Mouse (Mus musculus) intestine, postnatal 0 days (tissue): ENCODE data around the gene Vsig10l. TPM values are rescaled to one million over a fixed set of nuclear protein-coding genes. Genes with fewer than 3 reads are reported as not detected.
A peak's percentile ranks its signal among the peaks of the same experiment; 100 is the strongest.

ENCODE experiments used
- ATAC-seq: fragments of 200-750 bp; cut with Nextera tagmentation; 2 replicates; pipeline ENCODE4 v1.8.0; 2017; ENCODE audit warnings: mild to moderate bottlenecking, moderate TSS enrichment, moderate library complexity
- H3K27ac ChIP-seq: fragments of 300-500 bp; sonication (generic); 2 replicates; pipeline ENCODE4 v1.5.1; 2014; ENCODE audit warnings: mild to moderate bottlenecking, low read depth, low read length, moderate library complexity
- H3K27me3 ChIP-seq: fragments of 300-500 bp; sonication (generic); replicated peaks from 2 replicates; pipeline ENCODE4 v1.6.1; 2014; ENCODE audit warnings: low read length, mixed read lengths; ENCODE audit not compliant: control insufficient read depth, insufficient read depth
- H3K36me3 ChIP-seq: fragments of 300-500 bp; sonication (generic); 2 replicates; pipeline ENCODE4 v1.6.1; 2014; ENCODE audit warnings: mild to moderate bottlenecking, moderate library complexity; ENCODE audit not compliant: control insufficient read depth, insufficient read depth
- H3K4me1 ChIP-seq: fragments of 300-500 bp; sonication (generic); replicated peaks from 2 replicates; pipeline ENCODE4 v1.6.1; 2014; ENCODE audit warnings: antibody characterized with exemption, low read length, mixed read lengths; ENCODE audit not compliant: control insufficient read depth, insufficient read depth
- H3K4me2 ChIP-seq: fragments of 300-500 bp; sonication (generic); replicated peaks from 2 replicates; pipeline ENCODE4 v1.6.1; 2014; ENCODE audit warnings: low read depth, mild to moderate bottlenecking, moderate library complexity
- H3K4me3 ChIP-seq: fragments of 300-500 bp; sonication (generic); 2 replicates; pipeline ENCODE4 v1.5.1; 2014; ENCODE audit warnings: low read depth, low read length
- H3K9ac ChIP-seq: fragments of 300-500 bp; sonication (generic); 2 replicates; pipeline ENCODE4 v1.6.1; 2014; ENCODE audit warnings: mild to moderate bottlenecking, low read depth, low read length
- H3K9me3 ChIP-seq: fragments of 300-500 bp; sonication (generic); 2 replicates; pipeline ENCODE4 v1.6.1; 2016; ENCODE audit warnings: mixed run types; ENCODE audit not compliant: control insufficient read depth
- CTCF ChIP-seq: sonication (generic); IDR thresholded peaks from 2 replicates; pipeline ENCODE4 v1.5.1; 2016; ENCODE audit warnings: low read depth, mild to moderate bottlenecking, control low read depth, antibody characterized with exemption, moderate library complexity
- WGBS: fragments of 180-500 bp; shearing (Covaris S2); extraction: QIAGEN DNeasy Blood & Tissue Kit; methylation state at CpG from one replicate; pipeline ENCODE4 v1.1.7; 2014; 5-methylcytosine and 5-hydroxymethylcytosine counted together
- polyA plus RNA-seq: library from polyadenylated mRNA; unstranded; fragments of >200 nt; fragmentation: Nextera tagmentation; extraction: Ambion mirVana; gene quantifications from 2 replicates; pipeline ENCODE4 v1.2.1, GENCODE M21; 2015

Gene Vsig10l
- polyA plus RNA-seq, 1 experiment from 2014 or later: 5.3 TPM

DNA sequence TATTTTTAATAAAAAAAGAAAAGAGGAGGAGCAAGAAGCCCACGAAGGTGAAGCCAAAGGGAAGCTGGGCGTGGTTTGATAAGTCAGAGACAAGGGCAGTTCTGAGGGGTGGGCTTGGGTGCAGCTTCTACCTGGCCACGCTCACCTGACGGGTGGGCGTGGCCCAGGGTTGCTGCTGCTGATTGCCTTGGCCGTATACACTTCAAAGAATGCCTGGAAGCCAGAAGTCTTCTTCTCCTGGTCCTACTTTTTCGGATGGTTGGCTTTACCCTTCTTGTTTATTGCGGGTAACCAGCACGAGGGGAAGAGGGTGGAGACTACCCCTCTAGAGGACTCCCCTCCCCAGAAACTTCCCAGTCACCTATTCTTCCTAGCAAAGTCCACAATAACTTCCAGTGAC lies 20.3 kb upstream of the Vsig10l start:
- WGBS: 5% methylated on average over 9 of the region's 9 CpGs
- Histone ChIP-seq H3K4me3 (peak overlapping the region; percentile 49), H3K36me3 (no peaks in the 10 kb centered on the region), H3K9ac (peak overlapping the region; percentile 45), H3K27me3 (no peaks in the 10 kb centered on the region), H3K9me3 (no peaks in the 10 kb centered on the region), H3K4me1 (peaks cover 4% of the 10 kb centered on the region), H3K27ac (peak overlapping the region; percentile 98), H3K4me2 (peak overlapping the region; percentile 82)
- no peak for ATAC-seq
- TF ChIP-seq CTCF: no peak

DNA sequence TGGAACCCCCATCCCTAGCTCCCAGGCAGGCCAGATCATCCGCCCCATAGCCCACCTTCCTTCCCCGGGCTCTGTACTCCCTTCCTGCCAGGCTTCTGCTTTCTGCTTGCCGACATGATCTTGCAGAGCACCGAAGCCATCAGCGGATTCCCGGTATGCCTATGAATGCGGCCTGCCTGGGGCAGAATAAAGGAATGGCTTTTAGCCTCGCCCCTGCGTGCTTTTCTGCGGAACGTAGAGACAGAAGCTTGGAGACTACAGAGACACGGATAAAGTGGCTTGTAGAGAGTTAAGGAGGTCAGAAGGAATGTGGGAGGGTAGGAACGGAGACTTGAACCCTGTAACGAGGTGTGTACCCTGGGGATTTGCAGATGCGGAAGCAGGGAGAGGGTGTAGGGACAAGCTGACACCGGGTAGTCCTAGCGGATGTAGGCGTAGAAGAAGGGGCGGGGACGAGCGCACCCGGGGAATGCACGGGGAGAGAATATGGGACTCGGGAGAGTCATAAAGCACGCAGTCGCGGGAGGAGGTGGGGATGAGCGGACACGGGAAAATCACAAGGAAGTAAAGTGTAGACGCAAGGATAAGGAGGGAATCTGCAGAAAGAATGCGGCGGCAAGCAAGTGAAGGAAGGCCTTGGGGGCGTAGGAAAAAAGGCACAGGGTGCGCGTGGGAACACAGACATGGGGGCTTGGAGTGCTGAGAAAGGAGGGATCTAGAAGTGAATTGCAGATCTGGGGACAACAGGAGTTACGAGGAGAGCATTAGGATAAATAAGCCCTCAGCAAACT lies 19.6 kb upstream of the Vsig10l start:
- Histone ChIP-seq H3K27ac (peak overlapping the region; percentile 98), H3K36me3 (no peaks in the 10 kb centered on the region), H3K4me2 (peak overlapping the region; percentile 82), H3K4me3 (peak overlapping the region; percentile 49), H3K4me1 (peaks cover 4% of the 10 kb centered on the region), H3K9ac (peak overlapping the region; percentile 45), H3K9me3 (no peaks in the 10 kb centered on the region), H3K27me3 (no peaks in the 10 kb centered on the region)
- TF ChIP-seq CTCF: 0 out of 2 replicates have a peak, but pooled peaks have one; percentile 10
- ATAC-seq: peak; percentile 93
- WGBS: under 1% methylated on average over 36 of the region's 36 CpGs

DNA sequence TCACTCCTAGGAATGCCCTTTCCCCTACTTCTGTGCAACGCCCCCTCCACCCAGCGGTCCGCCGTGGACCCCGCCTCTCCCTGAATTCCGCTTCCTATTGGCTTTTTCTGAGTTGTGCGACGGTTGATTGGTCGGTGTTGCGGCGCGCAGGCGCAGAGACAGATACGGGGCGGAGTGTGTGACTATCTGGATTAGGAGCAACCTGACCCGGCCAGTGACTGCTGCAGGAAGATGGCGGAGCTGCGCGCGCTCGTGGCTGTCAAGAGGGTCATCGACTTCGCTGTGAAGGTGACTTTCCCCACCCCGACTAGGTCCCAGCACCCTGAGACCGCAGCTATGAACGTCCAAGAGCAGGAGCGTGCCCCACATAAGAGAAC lies 19.0 kb upstream of the Vsig10l start, which contains the start of the genes Etfb and Gm45233:
TSS of gene Etfb (plus strand) at position 167 of the 377 bp plus-strand sequence.
TSS of gene Gm45233 (plus strand) at position 212 of the 377 bp plus-strand sequence.
- no peak; the same call in 1 of the 2 replicates for TF ChIP-seq CTCF
- under 1% methylated on average over 27 of the region's 27 CpGs for WGBS
- H3K4me3 ChIP-seq: peak within 1 kb of the TSS; percentile 49
- peak within 1 kb of the TSS; percentile 53 for H3K9ac ChIP-seq
- peaks cover 4% of the 10 kb centered on the region for H3K4me1 ChIP-seq
- H3K27ac ChIP-seq: peak within 1 kb of the TSS; percentile 98
- peak; percentile 98 for ATAC-seq
- H3K4me2 ChIP-seq: peak within 1 kb of the TSS; percentile 82
- no peaks in the 10 kb centered on the region for H3K27me3 ChIP-seq
- H3K36me3 ChIP-seq: no peaks in the 10 kb centered on the region
- no peaks in the 10 kb centered on the region for H3K9me3 ChIP-seq

DNA sequence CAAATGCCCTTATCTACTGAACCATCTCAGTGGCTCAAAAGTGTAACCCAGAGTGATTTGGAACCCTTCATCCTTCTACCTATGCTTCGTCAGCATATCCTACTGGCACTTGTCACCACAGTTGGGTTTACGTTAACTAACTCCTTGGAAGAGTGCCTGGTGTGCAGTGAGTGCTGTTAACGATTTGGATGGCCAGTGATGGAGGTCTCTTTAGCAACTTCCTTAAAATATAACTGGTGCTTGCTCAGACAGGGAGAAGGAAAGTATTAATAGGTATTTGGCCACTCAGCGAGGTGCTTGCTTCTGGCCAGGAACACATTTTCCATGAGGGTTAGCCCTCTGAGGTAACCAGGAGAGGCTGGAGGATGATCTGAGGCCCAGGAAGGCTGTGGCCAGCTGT lies 15.2 kb upstream of the Vsig10l start:
- H3K4me3 ChIP-seq: no peak overlapping the region
- peaks cover 4% of the 10 kb centered on the region for H3K4me1 ChIP-seq
- H3K36me3 ChIP-seq: peaks cover 15% of the 10 kb centered on the region; the same call in 1 of the 2 replicates
- H3K4me2 ChIP-seq: no peak overlapping the region
- WGBS: 77% methylated on average over 4 of the region's 4 CpGs
- no peak overlapping the region for H3K9ac ChIP-seq
- H3K9me3 ChIP-seq: no peaks in the 10 kb centered on the region
- TF ChIP-seq CTCF: no peak
- no peaks in the 10 kb centered on the region for H3K27me3 ChIP-seq
- no peak overlapping the region for H3K27ac ChIP-seq
- no peak for ATAC-seq

DNA sequence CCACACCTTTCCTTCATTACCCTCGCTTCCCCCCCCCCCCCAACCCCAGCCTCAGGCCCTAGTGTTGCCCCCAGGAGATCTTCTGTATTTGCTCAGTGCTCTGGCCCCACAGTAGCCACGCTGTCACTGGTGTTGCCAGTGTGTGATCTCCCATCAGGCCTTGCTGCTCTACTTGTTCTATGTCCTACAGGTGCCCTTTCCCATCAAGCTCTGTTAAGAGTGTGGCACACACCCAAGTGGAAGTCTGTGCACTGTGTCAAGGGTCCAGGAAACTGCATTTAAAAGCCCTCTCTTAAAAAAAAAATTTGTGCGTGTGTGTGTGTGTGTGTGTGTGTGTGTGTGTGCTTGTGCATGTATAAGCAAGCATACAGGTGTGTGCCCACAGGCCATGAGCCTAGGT lies 14.7 kb upstream of the Vsig10l start:
- no peak overlapping the region for H3K9ac ChIP-seq
- no peaks in the 10 kb centered on the region for H3K9me3 ChIP-seq
- H3K4me2 ChIP-seq: no peak overlapping the region
- no peaks in the 10 kb centered on the region for H3K27me3 ChIP-seq
- H3K27ac ChIP-seq: no peak overlapping the region
- H3K4me3 ChIP-seq: no peak overlapping the region
- no peak for TF ChIP-seq CTCF
- H3K4me1 ChIP-seq: peaks cover 8% of the 10 kb centered on the region
- peaks cover 19% of the 10 kb centered on the region for H3K36me3 ChIP-seq
- 97% methylated on average over 3 of the region's 3 CpGs for WGBS
- no peak for ATAC-seq

DNA sequence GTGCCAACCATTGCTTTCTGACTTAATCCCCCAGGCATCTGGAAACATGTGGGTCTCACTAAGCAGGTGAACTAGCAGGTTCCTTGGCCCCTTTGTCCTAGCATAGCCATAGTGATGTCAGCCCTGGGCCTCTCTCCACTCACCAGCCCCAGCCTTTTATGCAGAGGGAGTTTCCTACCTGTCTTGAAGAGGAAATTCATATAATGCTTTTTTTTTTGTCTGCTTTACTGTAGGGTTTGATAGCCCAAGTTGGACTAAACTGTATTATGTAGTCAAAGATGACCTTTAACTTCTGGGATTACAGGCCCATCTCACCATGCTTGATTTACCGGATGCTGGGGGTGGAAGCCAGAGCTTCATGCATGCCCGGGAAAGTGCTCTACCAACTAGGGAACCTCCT lies 13.1 kb upstream of the Vsig10l start:
- peaks cover 10% of the 10 kb centered on the region; the same call in 1 of the 2 replicates for H3K4me1 ChIP-seq
- TF ChIP-seq CTCF: no peak
- no peak overlapping the region for H3K4me2 ChIP-seq
- H3K4me3 ChIP-seq: no peak overlapping the region
- no peak overlapping the region for H3K9ac ChIP-seq
- H3K27ac ChIP-seq: no peak overlapping the region
- H3K36me3 ChIP-seq: peaks cover 34% of the 10 kb centered on the region
- H3K27me3 ChIP-seq: no peaks in the 10 kb centered on the region
- WGBS: 100% methylated on average over 2 of the region's 2 CpGs
- no peaks in the 10 kb centered on the region for H3K9me3 ChIP-seq
- ATAC-seq: no peak
